Mouse (Mus musculus): ENCODE measurements at regions not wholly inside any gene's neighbourhood (a gene's known extent, or its start where the extent isn't known, plus 50 kb on each side); places are given as distances from the start of the nearest gene placed in this dataset.

DNA sequence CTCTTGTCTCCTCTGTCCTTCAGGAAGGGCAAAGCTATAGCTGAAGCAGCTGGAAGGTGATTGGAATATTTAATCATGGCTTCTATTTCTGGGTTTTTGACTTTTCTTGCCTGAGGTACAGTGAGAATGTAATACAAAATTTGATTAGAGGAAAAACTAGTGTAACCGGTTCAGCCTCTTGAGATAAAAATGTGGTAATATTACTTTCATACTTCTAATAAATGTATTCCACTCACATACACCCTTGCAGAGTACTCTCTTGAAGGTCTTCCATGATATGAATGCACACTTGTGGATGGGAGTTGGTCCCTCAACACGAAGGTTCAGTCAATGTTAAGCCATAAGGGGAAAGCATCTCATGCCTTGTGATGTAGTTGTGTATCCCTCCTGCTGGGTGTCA lies 215.4 kb upstream of the Id2 start:
- no peaks in the 10 kb centered on the region for H3K9me3 ChIP-seq (ENCODE audit: control insufficient read depth, low read length)
- 78% methylated on average over 2 of the region's 2 CpGs for WGBS
- no peaks in the 10 kb centered on the region for H3K27me3 ChIP-seq (ENCODE audit: control insufficient read depth, insufficient read depth, low read length)
- no peak overlapping the region for H3K9ac ChIP-seq (ENCODE audit: low read length)
- no peaks in the 10 kb centered on the region for H3K4me1 ChIP-seq (replicated peaks; ENCODE audit: control insufficient read depth, insufficient read depth)
- H3K4me3 ChIP-seq (ENCODE audit: low read depth, low read length): no peak overlapping the region
- ATAC-seq (ENCODE audit: low FRiP score, low TSS enrichment) (no peak), DNase-seq (ENCODE audit: low spot score) (no peak)
- H3K4me2 ChIP-seq (replicated peaks; ENCODE audit: low read depth): no peak overlapping the region
- no peak for TF ChIP-seq EP300 (optimal IDR thresholded peaks at IDR 0.05)
- TF ChIP-seq CTCF (IDR thresholded peaks at IDR 0.05; ENCODE audit: low read depth): no peak
- H3K27ac ChIP-seq (replicated peaks): no peak overlapping the region
- H3K36me3 ChIP-seq (ENCODE audit: control insufficient read depth, insufficient read depth, low read length): no peaks in the 10 kb centered on the region

- Histone ChIP-seq H3K4me2 (replicated peaks; ENCODE audit: low read depth) (no peak overlapping the region), H3K27me3 (ENCODE audit: control insufficient read depth, insufficient read depth, low read length) (no peaks in the 10 kb centered on the region), H3K4me3 (ENCODE audit: low read depth, low read length) (no peak overlapping the region), H3K27ac (replicated peaks) (no peak overlapping the region), H3K9me3 (ENCODE audit: control insufficient read depth, low read length) (no peaks in the 10 kb centered on the region), H3K36me3 (ENCODE audit: control insufficient read depth, insufficient read depth, low read length) (no peaks in the 10 kb centered on the region), H3K9ac (ENCODE audit: low read length) (no peak overlapping the region), H3K4me1 (replicated peaks; ENCODE audit: control insufficient read depth, insufficient read depth) (no peaks in the 10 kb centered on the region)
- ATAC-seq (ENCODE audit: low FRiP score, low TSS enrichment): no peak
- no peak for DNase-seq (ENCODE audit: low spot score)
- WGBS: 89% methylated on average over 7 of the region's 7 CpGs
- TF ChIP-seq EP300 (optimal IDR thresholded peaks at IDR 0.05) (no peak), CTCF (IDR thresholded peaks at IDR 0.05; ENCODE audit: low read depth) (no peak)
These were observed 214.8 kb upstream of the Id2 start for GRCm38 (mm10) chr12:25311728-25312127.

GRCm38 (mm10) chr12:25310293-25310946 lies 213.5 kb upstream of the Id2 start:
- Histone ChIP-seq H3K4me2 (replicated peaks; ENCODE audit: low read depth) (no peak overlapping the region), H3K9me3 (ENCODE audit: control insufficient read depth, low read length) (no peaks in the 10 kb centered on the region), H3K27me3 (ENCODE audit: control insufficient read depth, insufficient read depth, low read length) (no peaks in the 10 kb centered on the region), H3K36me3 (ENCODE audit: control insufficient read depth, insufficient read depth, low read length) (no peaks in the 10 kb centered on the region), H3K4me1 (replicated peaks; ENCODE audit: control insufficient read depth, insufficient read depth) (no peaks in the 10 kb centered on the region), H3K4me3 (ENCODE audit: low read depth, low read length) (no peak overlapping the region), H3K9ac (ENCODE audit: low read length) (no peak overlapping the region), H3K27ac (replicated peaks) (no peak overlapping the region)
- DNase-seq (ENCODE audit: low spot score) (no peak), ATAC-seq (ENCODE audit: low FRiP score, low TSS enrichment) (no peak)
- no peak for TF ChIP-seq EP300 (optimal IDR thresholded peaks at IDR 0.05)
- TF ChIP-seq CTCF (IDR thresholded peaks at IDR 0.05; ENCODE audit: low read depth): no peak
- WGBS: 50% methylated on average over 6 of the region's 6 CpGs

DNA sequence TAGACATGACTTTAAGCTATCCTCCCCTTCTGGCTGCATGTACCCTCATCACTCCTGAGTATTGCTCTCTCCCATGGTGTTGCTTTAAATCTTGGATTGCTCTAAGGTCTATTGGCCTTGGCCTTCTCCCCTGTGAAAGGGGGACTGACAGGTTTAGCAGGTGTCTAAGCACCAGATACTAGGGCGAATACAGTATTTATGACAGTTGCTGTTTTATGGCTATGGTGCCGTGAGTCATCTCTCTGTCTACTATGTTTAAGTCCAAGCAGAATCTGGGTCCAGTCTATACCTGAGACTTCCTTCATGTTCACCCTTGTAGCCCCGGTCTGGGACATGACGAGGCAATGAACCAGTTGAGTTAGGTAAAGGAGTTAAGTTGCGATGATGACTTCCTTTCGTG lies 212.3 kb upstream of the Id2 start:
- TF ChIP-seq EP300 (optimal IDR thresholded peaks at IDR 0.05): no peak
- TF ChIP-seq CTCF (IDR thresholded peaks at IDR 0.05; ENCODE audit: low read depth): no peak
- Histone ChIP-seq H3K27me3 (ENCODE audit: control insufficient read depth, insufficient read depth, low read length) (no peaks in the 10 kb centered on the region), H3K4me3 (ENCODE audit: low read depth, low read length) (no peak overlapping the region), H3K36me3 (ENCODE audit: control insufficient read depth, insufficient read depth, low read length) (no peaks in the 10 kb centered on the region), H3K4me2 (replicated peaks; ENCODE audit: low read depth) (no peak overlapping the region), H3K9ac (ENCODE audit: low read length) (no peak overlapping the region), H3K27ac (replicated peaks) (no peak overlapping the region), H3K9me3 (ENCODE audit: control insufficient read depth, low read length) (no peaks in the 10 kb centered on the region), H3K4me1 (replicated peaks; ENCODE audit: control insufficient read depth, insufficient read depth) (no peaks in the 10 kb centered on the region)
- DNase-seq (ENCODE audit: low spot score) (no peak), ATAC-seq (ENCODE audit: low FRiP score, low TSS enrichment) (no peak)
- 92% methylated on average over 6 of the region's 6 CpGs for WGBS

DNA sequence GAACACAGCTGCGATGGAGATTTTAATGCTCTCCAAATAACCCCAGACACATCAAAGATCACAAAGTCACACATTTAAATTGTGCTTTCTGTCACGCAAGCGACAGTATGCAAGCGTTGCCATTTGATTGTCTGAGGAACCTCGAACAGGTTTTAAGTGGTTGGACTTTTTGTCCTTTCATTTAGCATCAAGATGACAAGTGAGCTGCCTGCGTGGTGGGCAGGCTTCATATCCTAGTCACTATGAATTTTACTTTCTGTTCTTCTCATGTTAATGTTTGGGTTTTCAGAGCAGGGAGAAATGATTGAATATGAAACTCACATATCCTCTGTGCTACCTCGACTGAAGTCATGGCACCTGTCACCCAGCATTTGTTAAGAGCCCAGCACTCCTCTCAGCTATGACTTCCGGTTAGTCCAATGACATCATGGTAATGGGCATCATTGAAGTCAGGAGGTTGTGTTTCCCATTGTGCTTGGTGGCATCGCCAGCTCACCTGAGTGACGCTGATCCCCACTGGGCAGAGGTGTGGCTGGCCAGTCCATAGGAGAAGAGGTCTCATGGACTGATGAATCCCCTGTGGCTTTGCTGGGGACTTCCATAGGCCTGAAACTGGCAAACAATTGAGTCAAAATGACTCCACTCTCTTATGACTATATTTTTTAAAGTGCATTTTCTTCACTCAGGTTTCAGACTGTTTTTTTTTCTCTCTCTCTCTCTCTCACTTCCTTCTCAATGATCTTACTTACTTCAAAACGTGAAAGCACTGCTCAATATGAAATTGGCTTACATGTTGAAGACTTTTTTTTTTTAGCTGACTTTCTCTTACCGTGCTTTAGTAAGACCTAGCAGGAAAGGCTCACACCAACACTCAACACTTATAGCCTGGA lies 209.1 kb upstream of the Id2 start:
- Histone ChIP-seq H3K4me3 (ENCODE audit: low read depth, low read length) (no peak overlapping the region), H3K36me3 (ENCODE audit: control insufficient read depth, insufficient read depth, low read length) (no peaks in the 10 kb centered on the region), H3K4me1 (replicated peaks; ENCODE audit: control insufficient read depth, insufficient read depth) (peaks cover 3% of the 10 kb centered on the region; the same call in 1 of the 2 replicates), H3K27ac (replicated peaks) (no peak overlapping the region), H3K9ac (ENCODE audit: low read length) (no peak overlapping the region), H3K27me3 (ENCODE audit: control insufficient read depth, insufficient read depth, low read length) (no peaks in the 10 kb centered on the region), H3K4me2 (replicated peaks; ENCODE audit: low read depth) (no peak overlapping the region), H3K9me3 (ENCODE audit: control insufficient read depth, low read length) (no peaks in the 10 kb centered on the region)
- DNase-seq (ENCODE audit: low spot score) (no peak), ATAC-seq (ENCODE audit: low FRiP score, low TSS enrichment) (no peak)
- no peak for TF ChIP-seq CTCF (IDR thresholded peaks at IDR 0.05; ENCODE audit: low read depth)
- 74% methylated on average over 12 of the region's 12 CpGs for WGBS

Data from stomach, postnatal 0 days (tissue).